Mouse (Mus musculus): ENCODE results near the gene Gm49354. TPM values are rescaled to one million over a fixed set of nuclear protein-coding genes. Genes with fewer than 3 reads are reported as not detected.
"Not testable (repeated sequence)": the region's sequence is repeated elsewhere in the genome, so short reads cannot be mapped to it uniquely, and the experiment has no call there.

Gm49354 gene
- total and polyA plus RNA-seq, 2 experiments from 2014 or later = not detected

DNA sequence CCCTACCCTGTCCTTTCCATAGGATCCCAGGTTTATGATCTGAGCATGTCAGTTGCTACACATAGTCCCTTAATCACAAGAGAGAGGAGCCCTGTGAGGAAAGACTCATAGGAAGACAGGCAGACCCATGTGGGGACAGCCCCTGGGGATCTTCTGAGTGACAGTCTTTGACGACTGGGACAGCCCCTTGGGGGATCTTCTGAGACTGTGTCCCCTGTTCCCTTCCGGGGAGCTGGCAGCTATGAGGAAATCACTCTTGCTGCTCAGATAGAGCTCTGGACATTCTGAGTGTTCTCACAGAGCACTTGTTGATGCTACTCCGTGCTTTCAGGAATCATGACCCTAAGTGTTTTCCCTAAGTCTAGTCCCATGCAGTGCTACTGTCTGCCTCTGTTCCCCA is 68.3 kb downstream of the Gm49354 start:
- DNase-seq (ENCODE audit: low spot score) (no peak), ATAC-seq (ENCODE audit: low FRiP score) (no peak)
- no peaks in the 10 kb centered on the region for H3K36me3 ChIP-seq (ENCODE audit: insufficient read depth, low read length)
- H3K27me3 ChIP-seq (ENCODE audit: insufficient read depth, low read length) = no peaks in the 10 kb centered on the region
- WGBS = 41% methylated on average over 3 of the region's 3 CpGs
- H3K4me1 ChIP-seq (ENCODE audit: insufficient read depth, low read length) = no peaks in the 10 kb centered on the region
- H3K9ac ChIP-seq (replicated peaks; ENCODE audit: low read length, poor library complexity, severe bottlenecking) = no peak overlapping the region
- H3K4me3 ChIP-seq (ENCODE audit: low read depth, low read length) = no peak overlapping the region
- no peaks in the 10 kb centered on the region for H3K9me3 ChIP-seq (ENCODE audit: low read length)
- H3K4me2 ChIP-seq (ENCODE audit: low read depth, low read length, poor library complexity, severe bottlenecking) = no peak overlapping the region
- no peak for TF ChIP-seq CTCF (IDR thresholded peaks at IDR 0.05)
- no peak overlapping the region for H3K27ac ChIP-seq (ENCODE audit: low read depth, low read length)

DNA sequence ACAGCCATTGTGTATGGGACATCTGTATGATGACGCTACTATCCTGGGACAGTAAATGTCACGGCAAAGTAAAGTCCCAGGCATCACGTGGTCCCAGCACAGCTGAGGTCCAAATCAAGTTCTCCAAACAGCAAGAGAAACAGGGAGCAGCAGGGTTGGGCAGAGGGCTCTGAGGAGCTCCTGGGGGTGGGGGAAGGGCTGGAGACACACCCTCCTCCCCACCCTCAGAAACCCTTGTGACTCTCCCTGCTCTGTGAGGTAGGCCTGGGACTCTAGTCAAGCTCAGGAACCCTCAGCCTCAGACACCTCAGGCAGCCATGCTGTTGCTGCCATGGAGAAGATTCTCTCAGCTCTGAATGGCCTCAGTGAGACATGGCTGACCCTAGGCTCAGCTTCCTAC is 70.1 kb downstream of the Gm49354 start, which contains the start of gene Spata31d1b:
Spata31d1b (plus strand) TSS at position 301 of the 400 bp plus-strand sequence.
- H3K27ac ChIP-seq (ENCODE audit: low read depth, low read length); ATAC-seq (ENCODE audit: low FRiP score); H3K27me3 ChIP-seq (ENCODE audit: insufficient read depth, low read length); H3K9me3 ChIP-seq (ENCODE audit: low read length); H3K9ac ChIP-seq (replicated peaks; ENCODE audit: low read length, poor library complexity, severe bottlenecking); H3K4me3 ChIP-seq (ENCODE audit: low read depth, low read length); DNase-seq (ENCODE audit: low spot score); H3K4me2 ChIP-seq (ENCODE audit: low read depth, low read length, poor library complexity, severe bottlenecking); H3K36me3 ChIP-seq (ENCODE audit: insufficient read depth, low read length); H3K4me1 ChIP-seq (ENCODE audit: insufficient read depth, low read length): not testable (repeated sequence)
- WGBS = 76% methylated on average over 3 of the region's 3 CpGs

DNA sequence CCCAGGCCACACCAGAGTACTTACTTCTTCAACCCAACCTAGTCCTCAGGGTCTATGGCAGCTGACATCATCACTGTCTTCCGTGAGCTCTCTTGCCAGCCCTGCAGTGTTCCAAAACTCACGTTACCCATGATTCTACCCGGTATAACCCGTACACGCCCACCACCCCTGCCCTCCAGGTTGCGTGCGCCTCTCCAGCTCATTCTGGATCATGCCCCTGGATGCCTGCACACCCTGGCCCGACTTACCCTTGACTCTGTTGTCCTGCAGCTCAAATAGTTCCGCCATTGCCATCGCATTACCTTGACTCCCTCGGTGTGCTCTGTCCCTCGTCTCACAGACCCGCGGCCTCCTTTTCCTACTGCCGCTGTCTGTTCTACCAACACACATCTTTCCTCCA is 71.8 kb downstream of the Gm49354 start, which contains the start of gene Spata31d1a:
Spata31d1a (minus strand) TSS at position 101 of the 400 bp plus-strand sequence.
- Histone ChIP-seq H3K27ac (ENCODE audit: low read depth, low read length) (no peak within 1 kb of the TSS), H3K27me3 (ENCODE audit: insufficient read depth, low read length) (no peaks in the 10 kb centered on the region), H3K4me3 (ENCODE audit: low read depth, low read length) (no peak within 1 kb of the TSS), H3K9me3 (ENCODE audit: low read length) (no peaks in the 10 kb centered on the region), H3K4me1 (ENCODE audit: insufficient read depth, low read length) (no peaks in the 10 kb centered on the region), H3K9ac (replicated peaks; ENCODE audit: low read length, poor library complexity, severe bottlenecking) (no peak within 1 kb of the TSS), H3K36me3 (ENCODE audit: insufficient read depth, low read length) (no peaks in the 10 kb centered on the region), H3K4me2 (ENCODE audit: low read depth, low read length, poor library complexity, severe bottlenecking) (no peak within 1 kb of the TSS)
- ATAC-seq (ENCODE audit: low FRiP score) = no peak
- no peak for DNase-seq (ENCODE audit: low spot score)
- TF ChIP-seq CTCF (IDR thresholded peaks at IDR 0.05) = no peak
- whole genome bisulfite sequencing = 90% methylated on average over 15 of the region's 15 CpGs

Other genes with a start within 250 kb of the Gm49354 start
- gene Agtpbp1, start 197.0 kb downstream of the Gm49354 start, total RNA-seq (2014; rRNA removed) = 125 and 129 TPM in 2 replicates
- 70.8 and 74.0 TPM in 2 replicates for gene Agtpbp1, start 197.0 kb downstream of the Gm49354 start, polyA plus RNA-seq (2015; fragmentation: Nextera tagmentation; extraction: Ambion mirVana)
- 47.2 and 72.9 TPM in 2 replicates for gene Naa35, start 197.0 kb downstream of the Gm49354 start, total RNA-seq (2014; rRNA removed)
- gene Naa35, start 197.0 kb downstream of the Gm49354 start, polyA plus RNA-seq (2015; fragmentation: Nextera tagmentation; extraction: Ambion mirVana) = 109 and 117 TPM in 2 replicates
- gene Golm1, start 106.4 kb downstream of the Gm49354 start, total RNA-seq (2014; rRNA removed) = 13.0 and 17.1 TPM in 2 replicates
- gene Golm1, start 106.4 kb downstream of the Gm49354 start, polyA plus RNA-seq (2015; fragmentation: Nextera tagmentation; extraction: Ambion mirVana) = 13.0 and 15.3 TPM in 2 replicates
- not detected in 2 replicates for gene 4921517D22Rik, start 88.1 kb downstream of the Gm49354 start, total RNA-seq (2014; rRNA removed)
- gene 4921517D22Rik, start 88.1 kb downstream of the Gm49354 start, polyA plus RNA-seq (2015; fragmentation: Nextera tagmentation; extraction: Ambion mirVana) = not detected in 2 replicates
- not detected in 2 replicates for gene Spata31d1a, start 71.9 kb downstream of the Gm49354 start, total RNA-seq (2014; rRNA removed)
- not detected in 2 replicates for gene Spata31d1a, start 71.9 kb downstream of the Gm49354 start, polyA plus RNA-seq (2015; fragmentation: Nextera tagmentation; extraction: Ambion mirVana)
- gene Spata31d1b, start 70.0 kb downstream of the Gm49354 start, total RNA-seq (2014; rRNA removed) = 0.27 TPM in 1 of 2 replicates, not detected in the other
- gene Spata31d1b, start 70.0 kb downstream of the Gm49354 start, polyA plus RNA-seq (2015; fragmentation: Nextera tagmentation; extraction: Ambion mirVana) = 0.05 TPM in 1 of 2 replicates, not detected in the other
- 0.14 TPM in 1 of 2 replicates, not detected in the other for gene Spata31d1d, start 50.5 kb downstream of the Gm49354 start, total RNA-seq (2014; rRNA removed)
- not detected in 2 replicates for gene Spata31d1d, start 50.5 kb downstream of the Gm49354 start, polyA plus RNA-seq (2015; fragmentation: Nextera tagmentation; extraction: Ambion mirVana)
- gene 1700014D04Rik, start 35.5 kb downstream of the Gm49354 start, total RNA-seq (2014; rRNA removed) = 0.66 and 1.8 TPM in 2 replicates
- 0.35 and 0.36 TPM in 2 replicates for gene 1700014D04Rik, start 35.5 kb downstream of the Gm49354 start, polyA plus RNA-seq (2015; fragmentation: Nextera tagmentation; extraction: Ambion mirVana)
- 90.5 and 94.0 TPM in 2 replicates for gene Isca1, start 12.4 kb downstream of the Gm49354 start, total RNA-seq (2014; rRNA removed)
- gene Isca1, start 12.4 kb downstream of the Gm49354 start, polyA plus RNA-seq (2015; fragmentation: Nextera tagmentation; extraction: Ambion mirVana) = 156 and 159 TPM in 2 replicates
- 33.7 and 35.2 TPM in 2 replicates for gene Tut7, start 40.9 kb upstream of the Gm49354 start, total RNA-seq (2014; rRNA removed)
- gene Tut7, start 40.9 kb upstream of the Gm49354 start, polyA plus RNA-seq (2015; fragmentation: Nextera tagmentation; extraction: Ambion mirVana) = 32.6 and 37.3 TPM in 2 replicates